Mouse (Mus musculus) left cerebral cortex, postnatal 14 days (tissue): ENCODE results near the gene Imp4. TPM values are rescaled to one million over a fixed set of nuclear protein-coding genes. Genes with fewer than 3 reads are reported as not detected.

ENCODE experiments used
- DNase-seq, 2 experiments: peaks; one replicate each; pipeline ENCODE4 v3.0.0; 2021 to 2022; ENCODE audit warnings: low spot score in 2 of 2, mixed read lengths in 1 of 2
- intact Hi-C: fragments of 180-260 bp; cut with DNase I; formaldehyde crosslinking; loops from one replicate; pipeline ENCODE4 v1.15.1; 2025
- total RNA-seq, 2 experiments: library from RNA; stranded (reverse); gene quantifications; 2 replicates each; pipeline ENCODE4 v1.2.3; 2021

Imp4 gene
- total RNA-seq, 2 experiments from 2014 or later = 31.5 to 32.4 TPM

DNA sequence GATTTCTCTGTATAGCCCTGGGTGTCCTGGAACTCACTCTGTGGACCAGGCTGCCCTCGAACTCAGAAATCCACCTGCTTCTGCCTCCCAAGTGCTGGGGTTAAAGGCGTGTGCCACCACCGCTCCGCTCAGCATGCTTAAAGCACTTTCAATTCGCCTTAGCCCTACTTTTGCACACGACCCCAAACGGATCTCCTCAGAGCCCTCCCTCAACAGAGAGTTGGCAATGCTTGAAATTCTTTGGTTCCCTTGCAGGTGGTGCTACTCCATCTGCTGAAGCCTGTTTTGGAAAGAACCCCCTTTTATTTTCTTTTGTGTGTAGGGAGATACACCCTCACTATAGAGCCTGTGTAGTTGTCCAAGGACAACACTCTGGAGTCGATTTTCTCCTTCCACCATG is 18.8 kb downstream of the Imp4 start:
- DNase-seq = no peak
- intact Hi-C loops = no loop called here

GRCm38 (mm10) chr1:34459284-34460060 is 19.8 kb downstream of the Imp4 start, which contains the start of gene Ptpn18:
Gene Ptpn18, plus strand, starts transcription at chr1:34459762.
- intact Hi-C loops = no loop called here
- DNase-seq = peak; percentile 81 to 89

GRCm38 (mm10) chr1:34460061-34460441 is 20.4 kb downstream of the Imp4 start:
- DNase-seq = no peak
- intact Hi-C loops = no loop called here

GRCm38 (mm10) chr1:34462766-34463165 is 23.1 kb downstream of the Imp4 start:
- intact Hi-C loops = no loop called here
- peak; percentile 59 to 77 for DNase-seq

GRCm38 (mm10) chr1:34464310-34464817 is 24.7 kb downstream of the Imp4 start:
- intact Hi-C loops = no loop called here
- no peak for DNase-seq

GRCm38 (mm10) chr1:34465445-34465844 is 25.8 kb downstream of the Imp4 start:
- no peak for DNase-seq
- intact Hi-C loops = no loop called here

- no peak for DNase-seq
- intact Hi-C loops = no loop called here
Measured at GRCm38 (mm10) chr1:34468051-34468450, 28.4 kb downstream of the Imp4 start.

DNA sequence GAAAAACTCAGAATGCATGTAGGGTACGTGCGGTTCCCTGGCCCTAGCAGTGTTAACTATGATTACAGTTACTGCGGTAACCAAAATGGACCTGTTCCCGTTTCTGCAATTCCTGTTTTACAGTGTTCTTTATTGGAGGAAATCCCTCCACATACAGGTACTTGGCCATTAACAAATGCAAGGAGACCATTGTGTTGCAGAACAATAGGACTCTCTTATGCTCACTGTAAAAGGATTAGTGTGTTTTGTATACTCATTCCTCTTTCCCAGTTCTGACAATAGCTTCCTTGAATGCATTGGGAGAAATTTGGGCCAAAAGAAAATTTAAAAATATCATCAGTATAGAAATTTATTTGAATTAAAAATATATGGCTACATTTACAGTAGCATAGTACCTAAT is 28.8 kb downstream of the Imp4 start:
- intact Hi-C loops = no loop called here
- no peak for DNase-seq

DNA sequence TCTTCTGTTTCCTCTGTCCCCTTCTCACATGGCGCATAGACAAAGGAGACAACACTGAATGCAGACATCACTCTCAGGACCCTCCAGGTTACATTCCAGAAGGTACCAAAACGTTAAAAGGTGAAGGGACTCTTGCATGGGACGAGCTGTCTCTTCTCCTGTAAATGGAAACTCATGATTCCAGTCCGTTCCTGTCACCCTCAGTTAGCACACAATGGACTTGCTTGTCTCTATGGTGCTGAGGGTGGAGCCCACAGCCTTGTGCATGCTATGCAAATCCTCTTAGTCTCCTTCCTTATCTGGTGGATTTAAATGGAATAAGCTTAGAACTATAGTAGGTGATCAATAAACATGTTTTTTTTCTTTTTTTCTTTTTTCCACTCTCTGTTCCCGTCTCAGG is 30.1 kb downstream of the Imp4 start:
- intact Hi-C loops = no loop called here

GRCm38 (mm10) chr1:34472427-34473300 is 33.0 kb downstream of the Imp4 start:
- no peak for DNase-seq
- intact Hi-C loops = no loop called here

More for the DNA sequence above, 30.1 kb downstream of the Imp4 start:
- no peak for DNase-seq

DNA sequence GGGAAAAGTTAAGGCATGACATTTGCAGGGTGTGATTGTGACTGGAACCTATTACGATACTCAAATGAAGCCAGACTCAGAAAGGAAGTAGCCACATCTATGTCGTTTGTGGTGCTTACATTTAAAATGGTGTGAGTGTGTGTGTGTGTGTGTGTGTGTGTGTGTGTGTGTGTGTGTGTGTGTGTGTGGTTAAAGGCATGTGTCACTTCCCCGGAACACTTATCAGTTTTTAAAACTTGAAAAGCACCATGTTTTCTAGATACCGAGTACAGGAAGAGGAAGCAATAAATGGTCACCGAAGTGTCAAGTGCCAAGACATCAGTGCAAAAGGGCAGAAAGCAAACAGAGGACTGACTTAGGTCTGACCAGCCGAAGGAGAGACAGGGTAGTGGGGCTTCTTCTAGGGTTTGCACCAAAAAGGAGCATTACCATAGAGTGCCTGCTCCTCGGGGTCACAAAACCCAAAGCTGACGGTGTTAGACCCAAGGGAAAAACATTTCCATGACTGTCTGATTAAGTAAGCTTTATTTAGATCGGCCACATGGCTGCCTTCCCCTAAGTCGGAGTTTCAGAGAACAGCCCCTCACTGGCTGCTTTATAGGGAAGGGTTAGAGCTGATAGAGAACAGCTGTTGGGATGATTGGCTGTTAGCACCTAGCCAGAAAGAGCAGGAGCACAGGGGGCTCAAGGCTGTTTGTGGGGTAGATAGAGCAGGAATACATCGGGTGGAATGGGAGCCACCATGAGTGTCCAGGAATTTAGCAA is 39.4 kb downstream of the Imp4 start:
- intact Hi-C loops = no loop called here
- no peak for DNase-seq

- no peak for DNase-seq
- intact Hi-C loops = no loop called here
Measured at GRCm38 (mm10) chr1:34480801-34481200, 41.1 kb downstream of the Imp4 start.

DNA sequence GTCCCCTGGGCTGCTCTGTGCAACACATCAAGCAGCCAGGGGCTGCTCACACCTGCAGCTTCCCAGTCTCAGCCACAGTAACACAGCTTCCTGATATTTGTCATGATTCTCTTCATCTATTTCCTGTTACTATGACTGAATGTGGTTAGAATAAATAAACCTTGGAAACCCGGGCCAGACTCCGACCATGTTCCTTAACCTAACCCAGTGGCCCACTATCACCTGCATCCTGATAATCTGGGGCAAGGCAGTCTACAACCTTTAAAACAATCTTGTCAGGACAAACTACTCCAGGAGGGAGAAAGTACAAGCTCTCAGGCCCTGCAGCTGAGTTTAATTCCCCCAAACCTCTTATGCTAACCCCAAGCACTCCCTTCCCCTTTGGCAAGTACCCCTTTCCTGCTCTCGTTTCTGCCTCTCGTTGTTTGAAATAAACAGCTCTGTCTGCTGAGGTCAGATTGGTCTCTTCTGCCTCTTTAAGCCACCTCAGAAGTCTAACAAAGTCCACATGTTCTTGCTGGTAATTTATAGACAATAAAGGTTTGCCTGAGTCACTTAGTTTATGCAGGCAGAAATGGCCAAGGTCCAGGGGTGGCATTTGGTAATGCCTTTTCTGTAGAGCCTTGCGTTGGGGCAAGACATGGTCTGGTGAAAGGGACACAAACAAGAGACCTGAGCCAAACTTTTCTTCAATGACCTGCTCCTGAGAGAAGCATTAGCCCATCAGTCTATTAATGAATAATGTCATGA is 42.4 kb downstream of the Imp4 start:
- intact Hi-C loops = no loop called here
- DNase-seq = no peak

DNA sequence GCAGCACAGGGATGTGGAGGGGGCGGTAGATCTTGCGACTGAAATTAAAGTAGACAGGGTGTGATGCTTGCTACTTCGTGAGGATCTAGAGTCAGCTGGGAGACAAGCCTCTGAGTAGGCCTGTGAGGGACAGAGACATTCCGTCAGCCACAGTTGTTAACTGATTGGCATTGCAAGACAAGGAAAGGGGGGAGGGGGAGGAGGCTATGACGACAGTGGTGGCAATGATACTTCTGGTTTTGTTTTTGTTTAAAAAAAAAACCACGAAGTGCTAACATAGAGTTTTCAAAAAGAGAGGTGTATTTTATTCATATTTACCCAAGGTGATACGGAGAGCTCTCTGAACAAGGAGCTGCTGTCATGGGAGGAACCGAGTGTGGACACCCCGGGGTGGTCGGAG is 44.8 kb downstream of the Imp4 start:
- no peak for DNase-seq
- intact Hi-C loops = no loop called here

GRCm38 (mm10) chr1:34485461-34486188 is 46.0 kb downstream of the Imp4 start:
- intact Hi-C loops = no loop called here
- peak; percentile 65 to 70 for DNase-seq

- intact Hi-C loops = no loop called here
- DNase-seq = no peak
Measured at GRCm38 (mm10) chr1:34487383-34487782, 47.7 kb downstream of the Imp4 start.

DNA sequence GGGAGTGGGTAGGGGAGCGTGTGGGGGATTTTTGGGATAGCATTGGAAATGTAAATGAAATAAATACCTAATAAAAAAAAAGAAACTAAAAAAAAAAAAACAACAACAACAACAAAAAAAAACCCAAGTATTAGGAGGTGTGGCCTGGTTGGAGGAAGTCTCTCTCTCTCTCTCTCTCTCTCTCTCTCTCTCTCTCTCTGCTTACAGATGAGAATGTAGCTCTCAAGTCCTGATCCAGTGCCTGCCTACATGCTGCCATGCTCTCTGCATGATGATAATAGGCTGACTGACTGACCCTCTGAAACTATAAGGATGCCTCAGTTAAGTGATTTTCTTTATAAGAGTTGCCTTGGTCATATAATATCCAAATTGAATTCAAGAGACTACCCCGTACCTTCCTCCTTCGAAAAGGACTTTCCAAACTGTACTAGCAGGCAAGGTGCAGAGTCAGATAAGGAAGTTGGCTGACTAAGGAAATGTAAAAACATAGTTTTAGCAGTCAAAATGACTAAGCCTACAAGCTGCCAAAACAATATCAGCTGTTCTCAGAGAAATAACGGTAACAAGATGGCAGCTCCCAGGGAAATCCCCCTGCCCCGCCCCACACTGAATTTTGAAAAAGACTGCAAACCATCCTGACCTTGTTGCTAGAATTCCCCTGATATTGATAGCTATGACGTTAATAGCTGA is 50.3 kb downstream of the Imp4 start:
- no peak for DNase-seq
- intact Hi-C loops = no loop called here

DNA sequence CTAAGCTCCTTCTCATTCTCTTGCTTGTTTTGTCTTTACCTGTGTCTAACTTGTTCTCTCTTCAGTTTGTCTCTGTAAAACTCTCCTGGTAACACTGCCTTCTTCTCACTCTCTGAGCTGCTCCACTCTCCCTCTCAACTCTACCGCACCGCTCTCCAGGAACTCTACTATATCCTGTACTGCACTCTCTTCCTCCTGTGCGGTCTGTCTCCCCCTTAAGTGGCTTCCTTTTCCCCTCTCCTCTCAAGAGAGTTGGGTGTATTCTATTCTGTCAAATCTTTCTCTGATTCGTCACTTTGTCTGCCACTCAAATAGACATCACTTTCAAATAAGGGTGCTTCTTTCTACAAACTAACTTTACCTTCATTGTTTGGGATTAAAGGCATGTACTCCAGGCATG is 51.8 kb downstream of the Imp4 start:
- intact Hi-C loops = no loop called here
- no peak for DNase-seq
